Mouse (Mus musculus): ENCODE results near the gene Babam2. TPM values are rescaled to one million over a fixed set of nuclear protein-coding genes. Genes with fewer than 3 reads are reported as not detected.

Babam2 gene
- polyA plus RNA-seq, 1 experiment from 2014 or later = 58.2 TPM

DNA sequence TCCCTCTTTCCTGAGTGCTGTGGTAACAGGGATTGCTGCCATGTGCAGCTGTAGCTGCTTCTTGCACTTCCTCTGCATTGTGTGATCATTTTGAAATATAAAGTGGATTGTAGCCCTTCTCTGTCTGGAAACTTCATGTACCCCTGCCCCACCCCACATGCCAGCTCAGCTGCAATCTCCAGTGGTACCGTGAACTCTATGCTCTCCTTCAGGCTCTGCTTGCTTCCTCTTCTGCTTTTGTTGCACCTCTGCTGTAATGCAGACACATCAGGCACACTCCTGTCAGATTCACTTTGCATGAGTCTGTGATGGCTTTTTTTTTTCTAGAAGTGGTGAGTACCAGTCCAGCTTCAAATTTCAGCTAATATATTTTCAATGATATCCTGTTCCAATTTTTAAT, 123.7 kb downstream of the Babam2 start:
- no peak overlapping the region for H3K4me2 ChIP-seq
- H3K4me3 ChIP-seq (replicated peaks) = no peak overlapping the region
- WGBS = 93% methylated on average over 1 of the region's 1 CpGs
- no peaks in the 10 kb centered on the region for H3K27me3 ChIP-seq (replicated peaks)
- H3K27ac ChIP-seq = no peak overlapping the region
- ATAC-seq (ENCODE audit: insufficient read depth, low FRiP score, low read depth) = no peak
- no peaks in the 10 kb centered on the region for H3K9me3 ChIP-seq
- H3K36me3 ChIP-seq = no peaks in the 10 kb centered on the region
- H3K9ac ChIP-seq = no peak overlapping the region
- no peaks in the 10 kb centered on the region for H3K4me1 ChIP-seq

DNA sequence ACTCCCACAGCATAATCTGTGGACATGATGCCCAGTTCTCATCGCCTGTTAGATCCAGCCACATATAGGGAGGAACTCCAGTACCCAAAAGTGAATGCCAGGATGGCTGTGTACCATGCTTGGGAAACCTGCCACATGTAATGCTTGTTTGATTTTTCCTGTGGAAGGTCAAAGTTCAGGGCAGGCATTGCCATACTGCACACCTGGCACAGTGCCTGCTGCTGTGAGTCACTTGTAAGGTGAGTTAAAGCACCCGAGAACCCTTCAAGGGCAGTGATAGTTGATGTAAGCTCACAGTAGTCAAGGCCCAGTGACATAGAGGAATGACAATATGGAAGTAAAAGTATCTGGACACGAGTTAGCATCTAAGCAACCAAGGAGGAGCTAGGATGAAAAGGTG, 126.2 kb downstream of the Babam2 start:
- Histone ChIP-seq H3K4me2 (no peak overlapping the region), H3K36me3 (no peaks in the 10 kb centered on the region), H3K9me3 (no peaks in the 10 kb centered on the region), H3K27me3 (replicated peaks) (no peaks in the 10 kb centered on the region), H3K27ac (no peak overlapping the region), H3K9ac (no peak overlapping the region), H3K4me1 (no peaks in the 10 kb centered on the region), H3K4me3 (replicated peaks) (no peak overlapping the region)
- 76% methylated on average over 3 of the region's 3 CpGs for WGBS
- ATAC-seq (ENCODE audit: insufficient read depth, low FRiP score, low read depth) = no peak; the same call in 1 of the 2 replicates

- no peaks in the 10 kb centered on the region for H3K27me3 ChIP-seq (replicated peaks)
- no peak for ATAC-seq (ENCODE audit: insufficient read depth, low FRiP score, low read depth)
Measured at GRCm38 (mm10) chr5:31824126-31824525, 126.6 kb downstream of the Babam2 start.

GRCm38 (mm10) chr5:31827304-31827703, 129.8 kb downstream of the Babam2 start:
- H3K27ac ChIP-seq = no peak overlapping the region
- H3K9me3 ChIP-seq = no peaks in the 10 kb centered on the region
- no peaks in the 10 kb centered on the region for H3K4me1 ChIP-seq
- H3K36me3 ChIP-seq = no peaks in the 10 kb centered on the region
- no peak for ATAC-seq (ENCODE audit: insufficient read depth, low FRiP score, low read depth)
- H3K9ac ChIP-seq = no peak overlapping the region
- WGBS = 88% methylated on average over 5 of the region's 5 CpGs
- no peak overlapping the region for H3K4me2 ChIP-seq
- H3K4me3 ChIP-seq (replicated peaks) = no peak overlapping the region
- H3K27me3 ChIP-seq (replicated peaks) = no peaks in the 10 kb centered on the region

More at GRCm38 (mm10) chr5:31824126-31824525, 126.6 kb downstream of the Babam2 start:
- Histone ChIP-seq H3K4me1 (no peaks in the 10 kb centered on the region), H3K9ac (no peak overlapping the region), H3K27ac (no peak overlapping the region), H3K4me2 (no peak overlapping the region), H3K36me3 (no peaks in the 10 kb centered on the region), H3K9me3 (no peaks in the 10 kb centered on the region), H3K4me3 (replicated peaks) (no peak overlapping the region)
- WGBS = 87% methylated on average over 2 of the region's 2 CpGs

- Histone ChIP-seq H3K9ac (no peak overlapping the region), H3K9me3 (no peaks in the 10 kb centered on the region), H3K27ac (no peak overlapping the region), H3K4me1 (no peaks in the 10 kb centered on the region), H3K4me3 (replicated peaks) (no peak overlapping the region), H3K36me3 (no peaks in the 10 kb centered on the region), H3K4me2 (no peak overlapping the region), H3K27me3 (replicated peaks) (no peaks in the 10 kb centered on the region)
- WGBS = 77% methylated on average over 5 of the region's 5 CpGs
- no peak for ATAC-seq (ENCODE audit: insufficient read depth, low FRiP score, low read depth)
Measured at GRCm38 (mm10) chr5:31827896-31828295, 130.4 kb downstream of the Babam2 start.

GRCm38 (mm10) chr5:31828747-31829146, 131.3 kb downstream of the Babam2 start:
- no peaks in the 10 kb centered on the region for H3K36me3 ChIP-seq
- ATAC-seq (ENCODE audit: insufficient read depth, low FRiP score, low read depth) = no peak

GRCm38 (mm10) chr5:31829588-31829987, 132.1 kb downstream of the Babam2 start:
- Histone ChIP-seq H3K36me3 (no peaks in the 10 kb centered on the region), H3K4me1 (no peaks in the 10 kb centered on the region), H3K4me2 (no peak overlapping the region), H3K27me3 (replicated peaks) (no peaks in the 10 kb centered on the region), H3K9ac (no peak overlapping the region), H3K4me3 (replicated peaks) (no peak overlapping the region), H3K27ac (no peak overlapping the region), H3K9me3 (no peaks in the 10 kb centered on the region)
- ATAC-seq (ENCODE audit: insufficient read depth, low FRiP score, low read depth) = no peak
- WGBS = 30% methylated on average over 1 of the region's 1 CpGs

More at GRCm38 (mm10) chr5:31828747-31829146, 131.3 kb downstream of the Babam2 start:
- no peak overlapping the region for H3K27ac ChIP-seq
- no peaks in the 10 kb centered on the region for H3K27me3 ChIP-seq (replicated peaks)
- WGBS = 81% methylated on average over 10 of the region's 10 CpGs
- H3K4me2 ChIP-seq = no peak overlapping the region
- H3K4me1 ChIP-seq = no peaks in the 10 kb centered on the region
- no peak overlapping the region for H3K4me3 ChIP-seq (replicated peaks)
- H3K9me3 ChIP-seq = no peaks in the 10 kb centered on the region
- H3K9ac ChIP-seq = no peak overlapping the region

- ATAC-seq (ENCODE audit: insufficient read depth, low FRiP score, low read depth) = no peak
- Histone ChIP-seq H3K9ac (no peak overlapping the region), H3K4me3 (replicated peaks) (no peak overlapping the region), H3K27me3 (replicated peaks) (no peaks in the 10 kb centered on the region), H3K4me1 (no peaks in the 10 kb centered on the region), H3K4me2 (no peak overlapping the region), H3K36me3 (no peaks in the 10 kb centered on the region), H3K27ac (no peak overlapping the region), H3K9me3 (no peaks in the 10 kb centered on the region)
- WGBS = 59% methylated on average over 1 of the region's 1 CpGs
Measured at GRCm38 (mm10) chr5:31831587-31831986, 134.1 kb downstream of the Babam2 start.

GRCm38 (mm10) chr5:31835691-31836090, 138.2 kb downstream of the Babam2 start:
- Histone ChIP-seq H3K36me3 (no peaks in the 10 kb centered on the region), H3K9ac (no peak overlapping the region), H3K4me1 (no peaks in the 10 kb centered on the region), H3K4me3 (replicated peaks) (no peak overlapping the region), H3K27ac (no peak overlapping the region), H3K27me3 (replicated peaks) (no peaks in the 10 kb centered on the region), H3K9me3 (no peaks in the 10 kb centered on the region), H3K4me2 (no peak overlapping the region)
- 79% methylated on average over 2 of the region's 2 CpGs for WGBS
- ATAC-seq (ENCODE audit: insufficient read depth, low FRiP score, low read depth) = no peak

DNA sequence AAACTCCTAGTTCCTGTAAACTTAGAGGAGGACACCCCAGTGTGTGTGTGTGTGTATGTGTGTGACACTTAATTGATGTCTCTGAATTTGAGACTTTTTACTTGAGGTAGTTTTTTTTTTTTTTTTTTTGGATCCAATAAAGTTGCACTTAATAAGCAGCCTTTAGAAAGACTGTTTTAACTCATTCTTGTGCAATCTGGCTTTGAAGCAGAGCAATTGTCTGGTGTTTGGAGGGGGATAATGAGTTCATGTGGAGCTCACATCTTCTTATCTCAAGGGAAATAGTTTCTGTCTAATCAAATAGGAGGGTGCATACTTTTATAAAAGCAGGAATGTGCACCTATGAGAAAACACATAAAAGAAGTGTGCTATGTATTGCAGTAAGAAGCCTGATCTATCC, 142.5 kb downstream of the Babam2 start:
- H3K36me3 ChIP-seq = no peaks in the 10 kb centered on the region
- H3K4me2 ChIP-seq = no peak overlapping the region

DNA sequence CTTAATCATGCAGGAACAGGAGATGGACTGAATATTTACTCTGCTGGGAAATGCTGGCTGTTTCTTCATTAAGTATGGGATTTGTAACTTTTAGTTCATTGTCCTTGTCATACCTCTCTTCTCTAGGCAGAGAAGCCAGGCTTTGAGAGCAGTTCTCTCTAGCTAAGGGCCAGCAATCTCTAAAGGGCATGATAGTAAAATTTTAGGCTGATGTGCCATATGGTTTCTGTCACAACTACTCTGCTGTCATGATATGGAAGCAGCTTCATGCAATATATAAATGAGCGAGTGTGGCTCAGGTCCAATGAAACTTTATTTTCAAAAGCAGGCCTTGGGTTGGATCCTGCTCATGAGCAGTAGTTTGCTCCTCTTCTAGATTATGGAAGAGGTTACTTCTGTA, 142.9 kb downstream of the Babam2 start:
- Histone ChIP-seq H3K27ac (no peak overlapping the region), H3K4me2 (no peak overlapping the region), H3K4me3 (replicated peaks) (no peak overlapping the region), H3K27me3 (replicated peaks) (no peaks in the 10 kb centered on the region), H3K36me3 (no peaks in the 10 kb centered on the region), H3K9ac (no peak overlapping the region), H3K9me3 (no peaks in the 10 kb centered on the region), H3K4me1 (no peaks in the 10 kb centered on the region)
- no peak for ATAC-seq (ENCODE audit: insufficient read depth, low FRiP score, low read depth)
- 68% methylated on average over 1 of the region's 1 CpGs for WGBS

More for the DNA sequence above, 142.5 kb downstream of the Babam2 start:
- no peaks in the 10 kb centered on the region for H3K27me3 ChIP-seq (replicated peaks)
- H3K27ac ChIP-seq = no peak overlapping the region
- no peak overlapping the region for H3K4me3 ChIP-seq (replicated peaks)
- H3K9ac ChIP-seq = no peak overlapping the region
- no peaks in the 10 kb centered on the region for H3K9me3 ChIP-seq
- no peak for ATAC-seq (ENCODE audit: insufficient read depth, low FRiP score, low read depth)
- no peaks in the 10 kb centered on the region for H3K4me1 ChIP-seq

GRCm38 (mm10) chr5:31844856-31845255, 147.4 kb downstream of the Babam2 start:
- ATAC-seq (ENCODE audit: insufficient read depth, low FRiP score, low read depth) = no peak

GRCm38 (mm10) chr5:31846971-31847370, 149.5 kb downstream of the Babam2 start:
- H3K9ac ChIP-seq = no peak overlapping the region
- H3K4me2 ChIP-seq = no peak overlapping the region
- H3K4me1 ChIP-seq = no peaks in the 10 kb centered on the region
- no peak overlapping the region for H3K27ac ChIP-seq
- H3K9me3 ChIP-seq = no peaks in the 10 kb centered on the region
- no peak for ATAC-seq (ENCODE audit: insufficient read depth, low FRiP score, low read depth)
- no peak overlapping the region for H3K4me3 ChIP-seq (replicated peaks)
- H3K27me3 ChIP-seq (replicated peaks) = no peaks in the 10 kb centered on the region
- no peaks in the 10 kb centered on the region for H3K36me3 ChIP-seq

More at GRCm38 (mm10) chr5:31844856-31845255, 147.4 kb downstream of the Babam2 start:
- no peak overlapping the region for H3K4me3 ChIP-seq (replicated peaks)
- 84% methylated on average over 3 of the region's 3 CpGs for WGBS
- H3K9me3 ChIP-seq = no peaks in the 10 kb centered on the region
- no peaks in the 10 kb centered on the region for H3K4me1 ChIP-seq
- H3K27me3 ChIP-seq (replicated peaks) = no peaks in the 10 kb centered on the region
- H3K9ac ChIP-seq = no peak overlapping the region
- H3K4me2 ChIP-seq = no peak overlapping the region
- no peak overlapping the region for H3K27ac ChIP-seq
- no peaks in the 10 kb centered on the region for H3K36me3 ChIP-seq
